Mouse (Mus musculus) kidney, postnatal 0 days (tissue): ENCODE data around the gene Cmtm3. TPM values are rescaled to one million over a fixed set of nuclear protein-coding genes. Genes with fewer than 3 reads are reported as not detected.

Experiments
- ATAC-seq: fragments of 200-750 bp; cut with Nextera tagmentation; replicated peaks from 2 replicates; pipeline ENCODE4 v1.8.0; 2017; ENCODE audit warnings: low read depth, moderate number of reproducible peaks, moderate TSS enrichment, moderate library complexity; ENCODE audit not compliant: low FRiP score
- DNase-seq: peaks from one replicate; pipeline ENCODE4 v3.0.0-alpha.2; 2016; ENCODE audit warnings: low spot score
- H3K27ac ChIP-seq: fragments of 300-500 bp; sonication (generic); 2 replicates; pipeline ENCODE4 v1.5.1; 2014; ENCODE audit warnings: mild to moderate bottlenecking
- H3K27me3 ChIP-seq: fragments of 300-500 bp; sonication (generic); 2 replicates; pipeline ENCODE4 v1.6.1; 2014; ENCODE audit warnings: low read length, mixed read lengths; ENCODE audit not compliant: insufficient read depth
- H3K36me3 ChIP-seq: fragments of 300-500 bp; sonication (generic); 2 replicates; pipeline ENCODE4 v1.6.1; 2014; ENCODE audit warnings: low read length, mixed read lengths; ENCODE audit not compliant: insufficient read depth
- H3K4me1 ChIP-seq: fragments of 300-500 bp; sonication (generic); replicated peaks from 2 replicates; pipeline ENCODE4 v1.6.1; 2014; ENCODE audit warnings: antibody characterized with exemption, low read length, mixed read lengths; ENCODE audit not compliant: insufficient read depth
- H3K4me2 ChIP-seq: fragments of 300-500 bp; sonication (generic); 2 replicates; pipeline ENCODE4 v1.6.1; 2014; ENCODE audit warnings: mild to moderate bottlenecking, low read length, moderate library complexity, mixed read lengths
- H3K4me3 ChIP-seq: fragments of 300-500 bp; sonication (generic); replicated peaks from 2 replicates; pipeline ENCODE4 v1.5.1; 2014; ENCODE audit warnings: low read depth, low read length
- H3K9ac ChIP-seq: fragments of 300-500 bp; sonication (generic); 2 replicates; pipeline ENCODE4 v1.6.1; 2014; ENCODE audit warnings: low read depth, low read length
- H3K9me3 ChIP-seq: fragments of 300-500 bp; sonication (generic); replicated peaks from 2 replicates; pipeline ENCODE4 v1.6.1; 2016; ENCODE audit warnings: low read length, inconsistent platforms, mixed read lengths
- CTCF ChIP-seq: IDR thresholded peaks from 2 replicates; pipeline ENCODE4 v1.5.1; 2016; ENCODE audit warnings: antibody characterized with exemption, low read depth, mild to moderate bottlenecking, moderate library complexity
- WGBS: fragments of 180-500 bp; shearing (Covaris S2); extraction: QIAGEN DNeasy Blood & Tissue Kit; methylation state at CpG from one replicate; pipeline ENCODE4 v1.1.7; 2014; 5-methylcytosine and 5-hydroxymethylcytosine counted together
- polyA plus RNA-seq: library from polyadenylated mRNA; unstranded; fragments of >200 nt; fragmentation: Nextera tagmentation; extraction: Ambion mirVana; gene quantifications from 2 replicates; pipeline ENCODE4 v1.2.1, GENCODE M21; 2015

The Cmtm3 gene
- polyA plus RNA-seq, 1 experiment from 2014 or later = 125 TPM

GRCm38 (mm10) chr8:104370071-104370470 lies 30.9 kb downstream of the Cmtm3 start:
- no peaks in the 10 kb centered on the region for H3K36me3 ChIP-seq
- H3K4me2 ChIP-seq = no peak overlapping the region
- no peaks in the 10 kb centered on the region for H3K9me3 ChIP-seq
- no peaks in the 10 kb centered on the region for H3K27me3 ChIP-seq
- 56% methylated on average over 6 of the region's 6 CpGs for WGBS
- no peak overlapping the region for H3K27ac ChIP-seq
- no peak overlapping the region for H3K9ac ChIP-seq
- TF ChIP-seq CTCF = no peak
- peaks cover 17% of the 10 kb centered on the region for H3K4me1 ChIP-seq
- no peak overlapping the region for H3K4me3 ChIP-seq
- ATAC-seq = no peak
- no peak for DNase-seq

- Histone ChIP-seq H3K4me3 (no peak overlapping the region), H3K27me3 (no peaks in the 10 kb centered on the region), H3K4me2 (no peak overlapping the region), H3K9ac (no peak overlapping the region), H3K4me1 (peaks cover 25% of the 10 kb centered on the region), H3K36me3 (no peaks in the 10 kb centered on the region), H3K9me3 (no peaks in the 10 kb centered on the region), H3K27ac (no peak overlapping the region)
- DNase-seq (no peak), ATAC-seq (no peak)
- 82% methylated on average over 6 of the region's 6 CpGs for WGBS
- TF ChIP-seq CTCF = no peak
Observed at GRCm38 (mm10) chr8:104371121-104371520, 31.9 kb downstream of the Cmtm3 start.

- H3K4me3 ChIP-seq = no peak overlapping the region
- no peaks in the 10 kb centered on the region for H3K9me3 ChIP-seq
- peak overlapping the region; percentile 81 for H3K27ac ChIP-seq
- H3K9ac ChIP-seq = no peak overlapping the region
- DNase-seq (no peak), ATAC-seq (no peak)
- H3K27me3 ChIP-seq = no peaks in the 10 kb centered on the region
- H3K4me1 ChIP-seq = peaks cover 17% of the 10 kb centered on the region
- WGBS = 62% methylated on average over 11 of the region's 11 CpGs
- TF ChIP-seq CTCF = peak; percentile 58
- H3K4me2 ChIP-seq = no peak overlapping the region
- no peaks in the 10 kb centered on the region for H3K36me3 ChIP-seq
Observed at GRCm38 (mm10) chr8:104373779-104374178, 34.6 kb downstream of the Cmtm3 start.

- Histone ChIP-seq H3K27me3 (no peaks in the 10 kb centered on the region), H3K27ac (peak overlapping the region; percentile 81), H3K36me3 (no peaks in the 10 kb centered on the region), H3K4me3 (no peak overlapping the region), H3K9me3 (no peaks in the 10 kb centered on the region), H3K9ac (no peak overlapping the region), H3K4me2 (no peak overlapping the region), H3K4me1 (peaks cover 16% of the 10 kb centered on the region)
- TF ChIP-seq CTCF = no peak
- no peak for ATAC-seq
- WGBS = 57% methylated on average over 11 of the region's 11 CpGs
- DNase-seq = no peak
Observed at GRCm38 (mm10) chr8:104374269-104374668, 35.1 kb downstream of the Cmtm3 start.

- H3K27ac ChIP-seq = peak overlapping the region; percentile 81
- H3K4me2 ChIP-seq = no peak overlapping the region
- no peak overlapping the region for H3K9ac ChIP-seq
- no peak for TF ChIP-seq CTCF
- H3K4me1 ChIP-seq = peaks cover 16% of the 10 kb centered on the region
- peak; percentile 79 for DNase-seq
- peak; percentile 92 for ATAC-seq
- no peaks in the 10 kb centered on the region for H3K27me3 ChIP-seq
- H3K9me3 ChIP-seq = no peaks in the 10 kb centered on the region
- H3K4me3 ChIP-seq = no peak overlapping the region
- no peaks in the 10 kb centered on the region for H3K36me3 ChIP-seq
- WGBS = 17% methylated on average over 14 of the region's 14 CpGs
Observed at GRCm38 (mm10) chr8:104374864-104375846, 35.9 kb downstream of the Cmtm3 start.

GRCm38 (mm10) chr8:104375959-104376358 lies 36.7 kb downstream of the Cmtm3 start:
- Histone ChIP-seq H3K4me2 (no peak overlapping the region), H3K27ac (peak overlapping the region; percentile 81), H3K4me3 (no peak overlapping the region), H3K9me3 (no peaks in the 10 kb centered on the region), H3K36me3 (no peaks in the 10 kb centered on the region), H3K27me3 (no peaks in the 10 kb centered on the region), H3K4me1 (peaks cover 16% of the 10 kb centered on the region), H3K9ac (no peak overlapping the region)
- TF ChIP-seq CTCF = no peak
- 59% methylated on average over 5 of the region's 5 CpGs for WGBS
- ATAC-seq = no peak
- no peak for DNase-seq
